Mouse (Mus musculus): ENCODE measurements around the gene E330009J07Rik.

E330009J07Rik gene

GRCm38 (mm10) chr6:40436047-40436483, at the start of gene E330009J07Rik:
TSS of gene E330009J07Rik (minus strand) at chr6:40436135.
- DNase-seq (ENCODE audit: low spot score in 2 of 2): peak; percentile 47 to 68

- no peak for DNase-seq (ENCODE audit: low spot score in 2 of 2)
Measured at GRCm38 (mm10) chr6:40482318-40482717, 46.4 kb upstream of the E330009J07Rik start.

- DNase-seq (ENCODE audit: low spot score in 2 of 2): no peak
Measured at GRCm38 (mm10) chr6:40479705-40480104, 43.8 kb upstream of the E330009J07Rik start.

GRCm38 (mm10) chr6:40476132-40476531, 40.2 kb upstream of the E330009J07Rik start:
- DNase-seq (ENCODE audit: low spot score in 2 of 2): no peak

GRCm38 (mm10) chr6:40471720-40472010, 35.7 kb upstream of the E330009J07Rik start:
- DNase-seq (ENCODE audit: low spot score in 2 of 2): no peak

- DNase-seq (ENCODE audit: low spot score in 2 of 2): peak; percentile 86
Measured at GRCm38 (mm10) chr6:40470916-40471719, 35.2 kb upstream of the E330009J07Rik start, which contains the start of gene Ssbp1. TSS of gene Ssbp1 (plus strand) at chr6:40471352.

- no peak for DNase-seq (ENCODE audit: low spot score in 2 of 2)
Measured at GRCm38 (mm10) chr6:40465710-40466109, 29.8 kb upstream of the E330009J07Rik start.

GRCm38 (mm10) chr6:40454436-40455041, 18.6 kb upstream of the E330009J07Rik start:
- no peak for DNase-seq (ENCODE audit: low spot score in 2 of 2)

- no peak for DNase-seq (ENCODE audit: low spot score in 2 of 2)
Measured at GRCm38 (mm10) chr6:40448626-40449025, 12.7 kb upstream of the E330009J07Rik start.

- no peak for DNase-seq (ENCODE audit: low spot score in 2 of 2)
Measured at GRCm38 (mm10) chr6:40443281-40443928, 7.5 kb upstream of the E330009J07Rik start.

GRCm38 (mm10) chr6:40441755-40442154, 5.8 kb upstream of the E330009J07Rik start:
- DNase-seq (ENCODE audit: low spot score in 2 of 2): no peak

GRCm38 (mm10) chr6:40441276-40441675, 5.3 kb upstream of the E330009J07Rik start:
- no peak for DNase-seq (ENCODE audit: low spot score in 2 of 2)

- no peak for DNase-seq (ENCODE audit: low spot score in 2 of 2)
Measured at GRCm38 (mm10) chr6:40439731-40440130, 3.8 kb upstream of the E330009J07Rik start.

GRCm38 (mm10) chr6:40438936-40439335, 3.0 kb upstream of the E330009J07Rik start, which contains the start of gene Wee2:
TSS of gene Wee2 (plus strand) at chr6:40439088.
- no peak for DNase-seq (ENCODE audit: low spot score in 2 of 2)

- DNase-seq (ENCODE audit: low spot score in 2 of 2): peak; percentile 46 to 62
Measured at GRCm38 (mm10) chr6:40435151-40436046, 536 bp downstream of the E330009J07Rik start.

GRCm38 (mm10) chr6:40434697-40435096, 1.2 kb downstream of the E330009J07Rik start:
- DNase-seq (ENCODE audit: low spot score in 2 of 2): no peak

GRCm38 (mm10) chr6:40432346-40433275, 3.3 kb downstream of the E330009J07Rik start:
- DNase-seq (ENCODE audit: low spot score in 2 of 2): peak in 1 of 2 experiments; percentile 46

- DNase-seq (ENCODE audit: low spot score in 2 of 2): no peak
Measured at GRCm38 (mm10) chr6:40431812-40432211, 4.1 kb downstream of the E330009J07Rik start.

- no peak for DNase-seq (ENCODE audit: low spot score in 2 of 2)
Measured at GRCm38 (mm10) chr6:40431356-40431755, 4.6 kb downstream of the E330009J07Rik start.

- no peak for DNase-seq (ENCODE audit: low spot score in 2 of 2)
Measured at GRCm38 (mm10) chr6:40430878-40431277, 5.1 kb downstream of the E330009J07Rik start.
